Mouse (Mus musculus) myocyte (in vitro differentiated cells): Measurements from ENCODE around the gene Pabpc5. TPM values are rescaled to one million over a fixed set of nuclear protein-coding genes. Genes with fewer than 3 reads are reported as not detected.

ENCODE experiments used
- H3K27me3 ChIP-seq: one replicate; pipeline ENCODE4 v1.6.1; 2011; ENCODE audit not compliant: control insufficient read depth, insufficient read depth, insufficient read length
- H3K36me3 ChIP-seq: one replicate; pipeline ENCODE4 v1.6.1; 2011; ENCODE audit not compliant: control insufficient read depth, insufficient read depth
- H3K4me2 ChIP-seq: one replicate; pipeline ENCODE4 v1.6.1; 2011; ENCODE audit warnings: low read depth, control low read depth
- H3K4me3 ChIP-seq: one replicate; pipeline ENCODE4 v1.5.1; 2011; ENCODE audit warnings: mild to moderate bottlenecking, control low read depth, moderate library complexity
- H3K79me2 ChIP-seq: one replicate; pipeline ENCODE4 v1.6.1; 2011; ENCODE audit not compliant: control insufficient read depth, insufficient read depth
- H3ac ChIP-seq: one replicate; pipeline ENCODE4 v1.6.1; 2011; ENCODE audit not compliant: control insufficient read depth, insufficient read length
- CEBPB ChIP-seq: IDR thresholded peaks from 2 replicates; pipeline ENCODE4 v1.6.1; 2011; ENCODE audit warnings: mild to moderate bottlenecking, moderate library complexity; ENCODE audit not compliant: poor library complexity, insufficient read depth, severe bottlenecking
- E2F4 ChIP-seq: IDR thresholded peaks from one replicate; pipeline ENCODE4 v1.6.1; 2011; ENCODE audit warnings: mild to moderate bottlenecking, control low read depth, moderate library complexity; ENCODE audit not compliant: insufficient read depth
- MAX ChIP-seq: IDR thresholded peaks from one replicate; pipeline ENCODE4 v1.6.1; 2011; ENCODE audit warnings: low read depth, mild to moderate bottlenecking, control low read depth
- MYOD1 ChIP-seq, 3 experiments: IDR thresholded peaks; one replicate each; pipeline ENCODE4 v1.6.1; 2011; ENCODE audit warnings: control low read depth in 2 of 3, low read depth in 2 of 3, mild to moderate bottlenecking in 2 of 3, moderate library complexity in 1 of 3; ENCODE audit not compliant: insufficient read length in 2 of 3, control insufficient read depth in 1 of 3
- MYOG ChIP-seq, 3 experiments: IDR thresholded peaks; one replicate each; pipeline ENCODE4 v1.6.1; 2011; ENCODE audit warnings: control low read depth in 2 of 3, low read depth in 2 of 3, mild to moderate bottlenecking in 2 of 3; ENCODE audit not compliant: insufficient read length in 2 of 3, control insufficient read depth in 1 of 3, insufficient read depth in 1 of 3
- POLR2A ChIP-seq: IDR thresholded peaks from one replicate; pipeline ENCODE4 v1.6.1; 2011; ENCODE audit warnings: low read depth, mild to moderate bottlenecking, control low read depth, moderate library complexity; ENCODE audit not compliant: insufficient read length
- POLR2AphosphoS2 ChIP-seq: IDR thresholded peaks from one replicate; pipeline ENCODE4 v1.6.1; 2011; ENCODE audit warnings: low read depth, control low read depth; ENCODE audit not compliant: insufficient read length
- REST ChIP-seq: IDR thresholded peaks from one replicate; pipeline ENCODE4 v1.6.1; 2011; ENCODE audit warnings: mild to moderate bottlenecking, control low read depth, moderate library complexity; ENCODE audit not compliant: insufficient read depth, insufficient read length
- SRF ChIP-seq: IDR thresholded peaks from one replicate; pipeline ENCODE4 v1.6.1; 2011; ENCODE audit warnings: low read depth; ENCODE audit not compliant: control insufficient read depth, insufficient read length
- TCF12 ChIP-seq: IDR thresholded peaks from one replicate; pipeline ENCODE4 v1.6.1; 2011; ENCODE audit warnings: mild to moderate bottlenecking, control low read depth; ENCODE audit not compliant: poor library complexity, insufficient read depth, severe bottlenecking
- TCF3 ChIP-seq: IDR thresholded peaks from one replicate; pipeline ENCODE4 v1.6.1; 2011; ENCODE audit warnings: low read depth, control low read depth; ENCODE audit not compliant: insufficient read length
- USF1 ChIP-seq: IDR thresholded peaks from one replicate; pipeline ENCODE4 v1.6.1; 2011; ENCODE audit warnings: low read depth, mild to moderate bottlenecking, control low read depth, moderate library complexity
- polyA plus RNA-seq: library from polyadenylated mRNA; unstranded; fragments of >200 nt; fragmentation: generic; extraction: Trizol; gene quantifications from one replicate; pipeline ENCODE4 v1.2.1, GENCODE M21; 2012; ENCODE audit warnings: missing spikeins

The Pabpc5 gene
- not detected for polyA plus RNA-seq

GRCm38 (mm10) chrX:119927081-119927571, at the start of gene Pabpc5:
Gene Pabpc5, plus strand, starts transcription at chrX:119927196.
- H3K36me3 ChIP-seq, result no peaks in the 10 kb centered on the region
- no peak within 1 kb of the TSS for H3ac ChIP-seq
- H3K79me2 ChIP-seq, result no peaks in the 10 kb centered on the region
- no peak within 1 kb of the TSS for H3K4me2 ChIP-seq
- TF ChIP-seq TCF3 (no peak), MYOG (IDR thresholded peaks at IDR 0.05; ENCODE audit: control insufficient read depth in 1 of 3, insufficient read depth in 1 of 3, insufficient read length in 2 of 3, low read depth in 2 of 3) (no peak), REST (no peak), POLR2A (no peak), SRF (no peak), USF1 (no peak), MYOD1 (IDR thresholded peaks at IDR 0.05; ENCODE audit: control insufficient read depth in 1 of 3, insufficient read length in 2 of 3, low read depth in 2 of 3) (no peak), TCF12 (no peak), E2F4 (no peak), CEBPB (no peak), POLR2AphosphoS2 (no peak), MAX (no peak)
- H3K4me3 ChIP-seq, result no peak within 1 kb of the TSS
- H3K27me3 ChIP-seq, result no peaks in the 10 kb centered on the region

- Histone ChIP-seq H3ac (no peak overlapping the region), H3K4me3 (no peak overlapping the region), H3K27me3 (no peaks in the 10 kb centered on the region), H3K4me2 (no peak overlapping the region), H3K79me2 (no peaks in the 10 kb centered on the region), H3K36me3 (no peaks in the 10 kb centered on the region)
- no peak for TF ChIP-seq CEBPB
- TF ChIP-seq MAX, result no peak
- no peak for TF ChIP-seq TCF3
- no peak for TF ChIP-seq REST
- TF ChIP-seq TCF12, result no peak
- no peak for TF ChIP-seq SRF
- no peak for TF ChIP-seq POLR2AphosphoS2
- TF ChIP-seq USF1, result no peak
- no peak for TF ChIP-seq POLR2A
- TF ChIP-seq MYOD1 (IDR thresholded peaks at IDR 0.05; ENCODE audit: control insufficient read depth in 1 of 3, insufficient read length in 2 of 3, low read depth in 2 of 3), result no peak
- TF ChIP-seq MYOG (IDR thresholded peaks at IDR 0.05; ENCODE audit: control insufficient read depth in 1 of 3, insufficient read depth in 1 of 3, insufficient read length in 2 of 3, low read depth in 2 of 3), result no peak
- TF ChIP-seq E2F4, result no peak
Measured at GRCm38 (mm10) chrX:119886957-119887593, 39.9 kb upstream of the Pabpc5 start.

GRCm38 (mm10) chrX:119888326-119888920, 38.6 kb upstream of the Pabpc5 start:
- H3K36me3 ChIP-seq, result no peaks in the 10 kb centered on the region
- no peak overlapping the region for H3K4me2 ChIP-seq
- H3K4me3 ChIP-seq, result no peak overlapping the region
- H3ac ChIP-seq, result no peak overlapping the region
- H3K79me2 ChIP-seq, result no peaks in the 10 kb centered on the region
- TF ChIP-seq E2F4 (no peak), POLR2A (no peak), USF1 (no peak), MYOG (IDR thresholded peaks at IDR 0.05; ENCODE audit: control insufficient read depth in 1 of 3, insufficient read depth in 1 of 3, insufficient read length in 2 of 3, low read depth in 2 of 3) (no peak), CEBPB (no peak), SRF (no peak)
- H3K27me3 ChIP-seq, result no peaks in the 10 kb centered on the region

- Histone ChIP-seq H3K79me2 (no peaks in the 10 kb centered on the region), H3K27me3 (no peaks in the 10 kb centered on the region), H3K4me2 (no peak overlapping the region), H3K36me3 (no peaks in the 10 kb centered on the region), H3K4me3 (no peak overlapping the region), H3ac (no peak overlapping the region)
- TF ChIP-seq POLR2A (no peak), MAX (no peak), POLR2AphosphoS2 (no peak), TCF3 (no peak), CEBPB (no peak), TCF12 (no peak), SRF (no peak), REST (no peak), MYOG (IDR thresholded peaks at IDR 0.05; ENCODE audit: control insufficient read depth in 1 of 3, insufficient read depth in 1 of 3, insufficient read length in 2 of 3, low read depth in 2 of 3) (no peak), E2F4 (no peak), USF1 (no peak), MYOD1 (IDR thresholded peaks at IDR 0.05; ENCODE audit: control insufficient read depth in 1 of 3, insufficient read length in 2 of 3, low read depth in 2 of 3) (no peak)
Measured at GRCm38 (mm10) chrX:119927852-119928251, 856 bp downstream of the Pabpc5 start.
